Mouse (Mus musculus) erythroblast, embryonic 14.5 days (primary cell): ENCODE results near the gene BC030870.

Experiments
- GATA1 ChIP-seq: IDR thresholded peaks from 2 replicates; pipeline ENCODE4 v1.6.1; 2012; ENCODE audit warnings: low read length, inconsistent platforms, mixed read lengths
- TAL1 ChIP-seq: IDR thresholded peaks from 3 replicates; pipeline ENCODE4 v1.6.1; 2012; ENCODE audit warnings: low read length, inconsistent platforms, mixed read lengths

DNA sequence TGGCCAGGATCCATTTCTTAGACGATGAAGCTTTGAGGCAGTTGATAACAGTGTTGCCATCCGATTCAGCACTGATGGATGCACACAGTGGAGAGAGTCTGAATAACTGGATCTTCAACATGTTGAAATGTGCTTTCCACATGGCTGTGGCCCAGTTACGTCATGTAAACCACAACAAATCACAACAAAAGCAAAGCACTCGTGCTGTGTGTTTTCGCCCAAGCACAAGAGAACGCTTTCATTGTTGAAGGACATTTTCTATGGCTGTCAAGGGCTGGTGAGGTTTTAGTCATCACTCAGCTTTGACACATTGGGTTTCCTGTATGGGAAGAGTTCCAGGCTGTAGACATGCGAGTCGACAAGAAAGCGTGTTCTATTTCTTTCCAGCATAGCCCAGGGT lies 48.6 kb downstream of the BC030870 start:
- TF ChIP-seq GATA1: no peak
- TF ChIP-seq TAL1: no peak
